Mouse (Mus musculus) right cerebral cortex, adult 18-20 months (tissue): ENCODE data around the gene Hgd.
A peak's percentile ranks its signal among the peaks of the same experiment; 100 is the strongest.

Source experiments
- DNase-seq: peaks from one replicate; pipeline ENCODE4 v3.0.0; 2022; ENCODE audit warnings: mixed read lengths

Gene Hgd

DNA sequence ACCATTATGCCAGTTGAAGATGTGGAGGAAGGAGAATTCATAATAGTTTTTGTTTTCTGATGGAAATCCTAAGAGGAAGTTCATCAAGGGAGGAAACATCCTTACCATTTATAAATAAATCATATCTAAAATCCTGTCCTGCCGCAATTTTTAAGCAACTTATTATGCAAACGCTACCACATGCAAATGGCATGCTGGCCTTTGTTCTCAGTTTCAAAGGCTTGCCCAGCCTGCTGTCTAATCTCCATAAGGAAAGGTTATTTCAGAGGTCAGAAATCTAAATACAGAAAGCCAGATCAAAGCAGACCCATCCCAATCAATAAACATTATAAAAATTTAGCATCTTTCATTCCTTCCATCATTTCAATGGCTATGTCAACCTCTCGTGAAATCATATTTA is 1.9 kb downstream of the Hgd start:
- no peak for DNase-seq

DNA sequence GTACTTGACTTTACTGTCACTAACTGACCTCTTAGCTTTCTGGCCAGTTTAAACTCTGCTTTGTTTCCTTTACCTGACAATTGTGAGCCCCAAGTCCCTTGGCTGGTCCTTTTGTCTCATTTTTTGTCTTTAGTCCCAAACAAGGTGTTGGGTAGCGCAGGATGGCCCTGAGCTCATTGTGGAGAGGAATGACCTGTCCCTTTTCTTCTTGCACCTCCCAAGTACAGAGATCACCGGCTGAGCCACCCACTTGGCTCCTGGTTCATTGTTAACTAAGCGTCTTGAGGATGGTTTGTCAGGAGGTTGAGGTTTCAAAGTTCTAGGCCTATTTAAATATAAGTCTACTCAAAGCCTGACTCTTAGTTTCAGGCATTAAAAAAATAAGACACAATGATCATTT is 3.4 kb downstream of the Hgd start:
- no peak for DNase-seq

DNA sequence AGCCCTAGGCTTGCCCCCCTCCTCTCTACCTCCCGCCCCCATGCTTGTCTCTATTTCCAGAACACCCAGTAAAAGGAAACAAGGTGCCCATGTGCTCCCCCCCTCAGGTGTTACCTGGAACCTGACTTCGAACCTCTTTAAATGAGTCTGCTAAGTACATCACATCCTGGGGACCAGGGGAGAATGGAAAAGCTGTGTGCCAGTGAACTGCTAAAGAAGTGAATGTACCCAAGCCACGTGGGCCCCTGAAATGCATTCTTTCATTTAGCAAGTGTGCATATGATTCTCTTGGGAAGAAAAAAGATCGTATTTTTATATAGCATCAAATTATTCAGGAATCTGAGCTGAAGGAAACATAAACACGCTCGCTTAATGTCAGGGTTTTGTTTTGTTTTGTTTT is 3.8 kb downstream of the Hgd start:
- DNase-seq: no peak

DNA sequence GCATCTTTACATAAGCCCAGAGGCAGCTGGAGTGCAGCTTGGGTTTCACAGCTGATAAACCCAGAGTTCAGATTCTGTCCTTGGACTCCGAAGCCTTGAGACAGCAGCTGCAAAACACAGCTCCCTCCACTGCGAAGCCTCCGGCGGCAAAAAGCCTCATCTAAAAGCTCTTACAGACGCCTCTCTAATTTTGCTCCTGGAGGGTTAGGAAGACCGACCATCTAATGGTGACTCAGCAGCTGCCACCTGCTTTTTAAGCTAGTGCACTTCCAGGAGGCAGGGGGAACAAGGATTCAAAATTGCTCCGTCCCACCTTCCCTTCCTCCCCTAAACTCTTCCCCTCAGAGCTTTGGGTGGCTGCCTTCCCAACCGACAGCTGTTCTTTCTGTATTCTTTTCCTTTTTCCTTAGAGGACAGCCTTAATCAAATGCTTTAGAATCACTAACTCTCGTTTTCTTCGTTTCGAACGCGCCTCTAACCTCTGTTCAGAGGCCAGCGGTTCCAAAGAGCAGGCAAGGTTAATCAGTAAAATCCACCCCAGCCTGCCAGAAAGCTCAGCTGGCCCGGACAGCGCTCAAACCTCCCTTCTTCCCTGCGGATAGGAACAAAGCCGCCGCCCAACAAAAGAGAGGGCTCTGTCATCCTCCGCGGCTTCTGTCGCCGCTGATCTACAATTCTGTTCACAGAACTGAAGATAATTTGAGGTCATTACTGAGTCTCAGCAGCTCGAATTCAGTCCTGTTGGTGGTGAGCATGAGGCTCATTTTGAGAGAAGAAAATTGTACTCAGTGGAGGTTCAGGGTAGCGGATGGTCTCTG is 4.5 kb downstream of the Hgd start:
- peak; percentile 64 for DNase-seq

DNA sequence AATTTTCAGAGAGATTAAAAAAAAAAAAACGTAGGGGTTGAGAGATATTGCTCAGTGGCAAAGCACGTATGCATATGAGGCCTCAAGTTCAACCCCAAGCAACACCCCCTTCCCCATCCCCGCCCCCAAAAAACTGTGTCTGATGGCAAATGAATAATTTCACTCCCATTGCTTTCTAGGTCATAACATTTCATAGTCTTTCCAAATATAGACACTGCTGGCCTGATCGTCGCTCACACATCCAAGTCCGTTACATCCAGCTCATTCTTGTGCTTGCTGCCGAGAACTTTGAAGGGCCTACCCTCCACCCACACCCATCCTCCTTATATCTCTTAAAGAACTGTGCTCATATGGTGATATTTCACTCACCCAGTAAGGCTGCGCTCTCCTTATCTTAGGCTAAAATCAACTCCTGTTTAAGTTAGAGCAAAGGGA is 5.2 kb downstream of the Hgd start:
- no peak for DNase-seq

DNA sequence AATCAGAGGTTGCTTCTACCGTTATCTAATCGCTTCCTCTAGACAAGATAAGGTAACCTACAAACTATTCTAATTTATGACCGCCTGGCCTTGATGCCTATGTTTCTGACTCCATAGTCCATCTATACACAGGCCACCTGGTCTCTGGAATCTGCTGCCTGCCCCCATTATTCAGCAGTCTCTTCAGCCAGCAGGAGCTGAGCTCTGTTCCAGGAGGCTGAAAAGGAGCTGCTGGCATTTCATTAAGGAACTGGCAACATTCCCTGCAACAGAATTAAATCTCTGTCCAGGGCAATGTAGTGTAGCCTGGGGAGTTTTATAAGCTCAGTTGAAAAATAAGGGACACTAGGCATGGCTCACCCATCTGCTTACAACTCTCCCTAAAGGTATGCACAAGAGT is 11.0 kb downstream of the Hgd start:
- no peak for DNase-seq

DNA sequence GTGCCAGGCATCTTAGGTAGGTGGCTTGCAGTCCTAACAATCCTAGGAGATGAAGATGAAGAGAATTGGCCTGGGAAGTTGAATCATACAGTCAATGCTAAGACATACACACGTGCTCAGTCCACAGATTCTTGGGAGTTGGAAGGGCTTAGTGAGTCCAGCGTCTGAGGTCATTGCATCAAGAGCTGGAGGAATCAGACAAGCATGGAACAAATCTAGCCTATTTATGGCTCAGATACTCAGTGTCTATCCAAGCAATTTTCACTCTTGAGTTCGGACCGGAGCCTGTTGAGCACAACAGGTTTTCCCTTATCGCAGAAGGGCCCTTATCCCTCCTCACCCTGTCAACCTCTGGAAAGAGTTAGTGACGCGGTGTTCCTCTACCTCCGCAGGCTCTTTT is 11.6 kb downstream of the Hgd start:
- no peak for DNase-seq

DNA sequence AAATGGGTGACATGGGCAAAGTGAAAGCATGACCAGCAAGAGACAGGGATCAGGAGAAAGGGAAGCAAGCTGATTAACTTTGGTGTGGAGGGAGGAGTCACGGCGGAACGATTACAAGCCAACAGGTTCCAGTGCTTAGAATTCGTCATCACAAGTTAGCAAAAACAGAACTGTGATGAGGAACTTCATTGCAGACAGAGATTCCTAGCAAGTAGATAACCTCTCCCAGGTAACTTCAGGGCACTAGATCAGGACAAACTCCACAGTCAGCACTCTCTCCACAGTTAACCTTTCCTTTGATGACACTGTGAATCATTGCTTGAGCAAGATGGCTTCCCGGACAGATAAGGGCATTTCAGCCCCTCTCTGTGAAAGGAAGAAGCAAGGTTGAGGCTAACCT is 17.5 kb downstream of the Hgd start:
- DNase-seq: no peak

DNA sequence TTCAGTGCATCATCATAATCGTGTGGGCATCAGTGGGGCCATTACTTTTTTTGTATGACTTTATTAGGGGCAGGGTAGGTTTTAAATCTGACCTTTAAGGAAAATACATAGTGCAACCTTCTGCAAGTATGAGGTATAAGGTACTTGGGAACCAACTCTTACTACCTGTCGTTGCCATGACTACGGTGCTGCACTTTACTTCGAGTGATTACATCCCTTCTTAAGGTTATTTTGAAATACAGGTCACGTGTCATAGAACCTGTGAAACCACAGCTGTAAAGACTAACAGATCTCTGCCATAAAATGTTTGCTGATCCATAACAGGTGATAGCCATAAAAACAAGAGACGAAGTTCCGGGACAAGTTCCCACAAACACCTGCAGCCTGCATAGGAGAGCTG is 18.5 kb downstream of the Hgd start:
- DNase-seq: no peak

DNA sequence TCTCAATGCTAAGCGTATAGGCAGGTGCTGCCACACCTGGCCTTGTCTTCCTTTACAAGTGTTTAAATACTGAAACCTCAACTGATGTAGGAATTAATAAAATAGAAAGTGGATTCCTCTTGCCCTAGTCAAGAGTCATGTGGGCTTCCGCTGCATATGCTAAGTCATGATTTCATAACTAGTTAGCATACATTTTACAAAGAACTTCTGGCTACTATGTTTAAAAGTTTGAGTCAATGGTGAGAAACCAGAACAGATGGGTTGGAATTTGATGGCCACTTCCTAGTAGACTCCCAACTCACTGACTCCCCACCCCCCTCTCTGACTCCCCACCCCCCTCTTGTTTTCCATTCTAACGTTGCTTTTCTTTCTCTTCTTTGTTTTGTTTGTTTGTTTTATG is 19.4 kb downstream of the Hgd start:
- DNase-seq: no peak

DNA sequence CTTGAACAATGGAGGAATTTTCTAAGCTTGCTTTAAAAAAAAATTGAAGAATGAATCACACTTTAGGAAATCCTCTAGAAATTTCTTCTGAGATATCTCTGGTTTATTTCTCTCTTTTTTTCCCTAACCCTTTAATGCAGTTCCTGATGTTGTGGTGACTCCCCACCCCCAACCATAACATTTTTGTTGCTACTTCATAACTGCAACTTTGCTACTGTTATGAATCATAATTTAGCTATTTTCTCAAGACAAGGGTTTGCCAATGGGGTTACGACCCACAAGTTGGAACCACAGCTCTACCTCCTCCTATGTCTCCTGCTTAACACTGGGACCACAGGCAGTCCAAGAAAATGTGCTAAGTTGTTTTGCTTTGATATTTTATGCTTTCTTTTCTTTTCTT is 23.5 kb downstream of the Hgd start:
- no peak for DNase-seq

DNA sequence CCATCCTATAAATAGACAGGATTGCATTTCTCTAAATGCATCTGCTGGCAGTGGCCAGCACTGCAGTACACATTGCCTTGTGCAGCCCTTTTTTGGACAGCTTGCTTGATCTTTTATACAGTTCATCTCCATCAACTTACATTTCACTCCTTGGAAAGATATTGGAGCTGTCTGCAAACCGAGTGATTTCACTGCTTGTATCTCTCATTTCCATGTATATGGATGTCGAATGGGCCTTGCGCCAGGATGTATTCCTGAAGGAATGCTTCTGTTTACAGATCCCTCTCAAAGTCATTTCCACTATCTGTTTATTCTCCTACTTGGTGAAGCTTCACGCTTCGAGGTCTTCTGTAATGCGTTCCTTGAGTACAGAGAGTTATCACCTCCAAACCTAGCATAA is 24.3 kb downstream of the Hgd start:
- DNase-seq: no peak

DNA sequence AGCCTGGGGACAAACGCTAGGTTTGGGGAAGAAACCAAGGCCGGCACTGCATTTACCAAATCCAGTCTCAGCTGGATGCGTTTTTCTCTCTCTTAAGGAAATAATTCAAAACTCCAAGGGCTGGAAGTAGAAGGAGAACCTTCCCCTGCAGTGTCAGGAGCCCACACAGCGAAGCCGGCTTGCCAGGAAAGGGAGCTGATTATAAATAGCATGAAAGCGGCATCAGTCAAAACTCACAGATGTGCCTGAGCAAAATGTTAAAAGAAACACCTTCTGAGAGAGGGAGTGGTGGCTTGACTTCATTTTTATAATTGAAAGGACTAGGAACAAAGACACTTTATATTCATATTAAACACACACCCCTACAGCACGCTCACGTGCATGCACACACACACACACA is 30.4 kb downstream of the Hgd start:
- DNase-seq: peak; percentile 80

DNA sequence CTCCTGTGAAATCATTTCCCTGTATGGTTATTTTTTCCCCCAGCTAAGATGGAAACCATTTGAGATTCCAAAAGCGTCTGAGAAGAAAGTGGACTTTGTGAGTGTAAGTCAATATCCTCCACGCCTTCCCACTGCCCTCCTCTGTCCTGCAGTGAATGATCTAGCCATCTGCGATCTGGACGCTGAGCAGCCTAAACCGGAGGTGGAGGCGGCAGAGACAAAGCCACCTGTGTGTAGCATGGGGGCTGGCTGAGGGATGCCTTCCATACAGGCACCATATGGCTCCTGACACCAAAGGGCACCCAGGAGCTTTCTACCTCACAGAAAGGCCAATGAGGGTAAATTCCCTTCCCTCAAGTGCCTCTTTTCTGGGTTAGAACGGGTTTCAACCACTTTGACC is 31.1 kb downstream of the Hgd start:
- DNase-seq: no peak

DNA sequence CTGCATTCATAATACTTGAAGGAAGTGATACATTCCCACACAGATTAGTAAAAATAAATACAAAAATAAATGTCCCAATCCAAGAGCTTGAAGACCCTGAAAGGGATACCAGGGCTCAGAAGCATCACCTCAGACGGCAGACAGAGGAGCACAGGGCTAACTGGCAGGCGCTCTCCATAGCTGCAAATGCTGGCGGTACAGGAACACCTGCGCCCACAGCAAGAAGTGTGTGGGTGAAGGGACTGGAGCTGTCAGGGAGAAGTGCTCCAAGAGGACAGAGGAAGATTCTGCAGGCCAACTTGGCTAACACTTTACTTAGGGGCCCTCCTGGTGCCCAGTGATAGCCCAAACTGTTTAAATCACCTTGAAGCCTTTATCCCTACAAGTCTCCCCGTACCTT is 32.1 kb downstream of the Hgd start:
- DNase-seq: peak; percentile 65

DNA sequence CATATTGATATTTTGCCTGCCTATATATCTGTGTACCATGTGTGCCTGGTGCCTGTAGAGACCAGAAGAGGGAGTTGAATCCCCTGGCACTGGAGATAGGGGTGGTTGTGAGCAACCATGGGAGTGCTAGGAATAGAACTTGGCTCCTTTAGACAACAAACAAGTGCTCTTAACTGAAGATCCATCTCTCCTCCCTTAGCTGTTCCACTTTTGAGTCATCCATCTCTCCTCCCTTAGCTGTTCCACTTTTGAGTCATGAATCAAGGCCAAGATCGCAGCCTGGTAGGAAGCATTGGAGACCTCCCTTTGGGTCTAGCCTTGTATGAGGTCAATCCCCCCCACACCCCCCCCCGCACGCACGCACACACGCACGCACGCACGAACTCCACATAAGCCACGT is 34.6 kb downstream of the Hgd start:
- no peak for DNase-seq

DNA sequence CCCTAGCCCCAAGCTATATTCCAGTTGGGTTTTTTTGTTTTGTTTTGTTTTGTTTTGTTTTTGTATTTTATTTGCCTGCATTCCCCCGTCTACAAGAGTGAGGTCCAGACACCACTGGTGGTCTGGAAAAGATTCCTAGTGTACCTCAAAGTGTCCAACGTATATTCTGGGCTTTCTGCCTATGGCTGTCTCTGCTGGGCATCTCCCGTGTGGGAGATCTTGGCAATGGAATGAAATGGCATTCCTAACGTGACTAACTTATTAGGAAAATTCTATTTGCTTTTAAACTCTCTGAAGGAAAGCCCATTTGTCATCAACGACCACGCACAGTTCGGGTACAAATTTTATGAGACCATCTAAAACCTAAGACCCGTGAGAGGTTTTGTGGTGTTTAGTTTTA is 35.5 kb downstream of the Hgd start:
- no peak for DNase-seq

DNA sequence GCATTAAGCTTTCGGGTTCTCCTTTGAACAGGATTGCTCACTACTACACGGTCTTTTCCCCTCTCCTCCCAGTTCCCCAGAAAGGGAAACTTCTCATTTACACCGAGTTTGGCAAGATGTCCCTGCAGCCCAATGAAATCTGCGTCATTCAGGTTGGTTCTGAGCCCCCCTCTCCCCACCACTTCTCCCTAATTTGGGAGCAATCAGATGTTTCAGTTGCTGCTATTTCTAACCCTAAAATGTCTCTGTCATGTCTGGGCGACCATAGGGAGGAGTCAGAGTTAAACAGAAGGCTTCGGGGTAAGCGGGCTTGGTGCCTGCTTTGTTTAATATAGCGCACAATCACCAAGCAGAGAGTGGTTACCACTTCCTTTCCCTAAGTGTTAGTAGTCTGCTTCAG is 36.2 kb downstream of the Hgd start:
- no peak for DNase-seq

DNA sequence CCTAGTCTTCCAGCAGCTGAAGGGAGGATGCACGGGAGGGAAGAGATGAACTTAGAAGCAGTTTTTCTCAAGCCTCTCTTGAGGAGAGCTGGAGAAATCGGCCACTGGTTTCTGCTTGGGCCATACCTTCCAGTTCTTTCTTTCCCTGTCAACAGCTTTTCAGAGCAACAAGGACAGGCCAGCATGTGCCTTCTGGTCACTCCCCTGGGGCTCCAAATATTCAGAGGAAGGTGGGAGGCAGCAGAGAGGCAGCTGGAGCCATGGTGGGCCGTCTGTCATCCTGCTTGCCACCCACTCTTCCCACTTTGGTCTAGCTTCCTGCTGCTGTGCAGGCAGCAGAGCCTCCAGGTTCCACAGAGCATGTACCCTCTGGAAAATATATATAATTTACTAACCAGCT is 37.7 kb downstream of the Hgd start:
- peak; percentile 84 for DNase-seq

DNA sequence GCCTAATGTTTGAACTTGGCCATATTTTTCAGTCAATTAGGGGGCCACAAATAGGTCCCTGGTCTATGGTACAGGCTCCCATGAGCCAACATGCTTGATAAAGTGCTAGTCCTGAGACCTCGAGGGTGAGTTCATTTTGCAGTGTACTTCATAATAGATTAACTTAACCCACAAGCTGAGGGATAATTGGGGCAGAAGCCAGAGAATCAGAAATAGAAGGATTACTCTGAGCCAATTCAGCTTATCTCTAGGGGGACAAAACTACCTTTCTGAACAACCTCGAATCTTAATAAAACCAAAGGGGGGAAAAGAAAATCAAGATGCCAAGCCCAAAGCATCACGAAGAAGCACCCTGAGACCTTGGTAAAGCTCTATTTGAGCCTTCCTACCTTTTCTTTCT is 42.5 kb downstream of the Hgd start:
- no peak for DNase-seq

DNA sequence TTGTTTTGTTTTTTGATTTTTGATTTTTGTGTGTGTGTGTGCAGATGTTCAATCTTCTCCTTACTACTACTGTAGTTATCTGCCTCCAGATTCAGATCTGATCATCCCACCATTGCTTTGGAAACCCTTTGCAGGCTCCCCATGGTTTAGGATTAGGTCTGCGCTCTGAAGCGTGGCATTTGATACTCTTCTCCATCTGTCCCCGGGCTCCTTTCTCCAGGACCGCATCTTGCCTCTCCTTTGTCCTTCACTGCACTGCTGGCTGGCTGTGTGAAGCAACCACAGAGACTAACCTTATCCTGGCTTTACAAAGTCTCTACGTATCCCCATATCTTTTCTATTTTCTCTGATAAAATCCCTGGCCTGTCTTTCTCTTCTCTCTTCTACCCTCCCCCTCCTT is 43.0 kb downstream of the Hgd start:
- no peak for DNase-seq

DNA sequence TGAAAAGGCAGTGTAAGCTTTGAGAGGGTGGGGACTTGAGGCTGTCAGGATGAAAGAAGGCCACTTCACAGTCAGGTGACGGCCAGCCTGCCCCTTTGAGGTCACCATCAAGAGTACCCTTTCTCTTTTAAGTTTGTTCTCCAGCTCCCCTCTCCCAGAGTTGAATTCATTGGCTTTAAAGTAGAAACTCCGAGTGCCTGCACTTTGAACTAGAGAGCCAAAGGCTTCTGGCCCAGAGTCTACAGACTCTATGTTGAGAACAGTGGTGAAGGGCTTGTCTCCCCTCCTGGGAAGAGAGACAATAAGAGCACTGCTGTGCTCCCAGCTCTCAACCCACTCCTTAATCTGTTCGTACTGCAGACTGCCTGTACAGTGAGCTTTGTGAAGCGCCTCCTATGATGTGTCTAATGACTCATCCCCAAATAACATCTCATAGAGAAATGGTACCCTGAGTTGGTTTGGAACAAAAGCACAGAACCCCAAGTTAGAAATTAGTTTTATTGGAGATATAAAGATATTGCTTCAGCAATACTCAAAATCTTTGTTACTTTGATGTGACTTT is 46.5 kb downstream of the Hgd start:
- no peak for DNase-seq

DNA sequence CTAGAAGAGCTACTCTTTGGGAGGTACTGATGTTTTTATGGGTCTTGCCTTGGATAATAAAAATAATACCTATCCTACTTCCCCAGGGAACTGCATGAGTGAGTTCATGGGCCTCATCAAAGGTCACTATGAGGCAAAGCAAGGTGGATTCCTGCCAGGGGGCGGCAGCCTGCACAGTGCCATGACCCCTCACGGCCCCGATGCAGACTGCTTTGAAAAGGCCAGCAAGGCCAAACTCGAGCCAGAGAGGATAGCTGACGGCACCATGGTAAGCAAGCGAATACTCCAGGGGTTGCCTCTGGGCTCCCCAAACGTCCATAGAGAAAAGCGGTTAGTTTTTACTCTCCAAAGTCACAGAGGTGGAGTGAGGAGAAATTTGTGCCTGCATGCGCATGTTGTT is 48.4 kb downstream of the Hgd start:
- DNase-seq: no peak

DNA sequence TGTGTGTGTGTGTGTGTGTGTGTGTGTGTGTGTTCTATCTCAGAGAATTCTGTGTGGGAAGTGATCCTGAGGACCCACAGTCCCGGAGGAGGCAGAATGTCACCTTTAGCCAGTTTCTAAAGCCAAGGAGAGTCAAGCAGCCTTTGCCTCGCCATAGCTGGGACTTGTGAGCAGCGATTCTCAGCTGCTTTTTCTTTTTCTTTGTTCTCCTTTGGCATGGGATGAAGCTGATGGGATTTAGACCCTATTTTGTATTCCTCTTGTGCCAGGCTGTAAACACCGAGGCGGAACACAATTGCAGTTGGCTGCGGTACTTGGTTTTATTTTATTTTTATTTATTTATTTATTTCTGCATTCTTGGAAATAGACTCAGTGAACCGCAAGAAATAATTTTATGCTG is 49.1 kb downstream of the Hgd start:
- no peak for DNase-seq

DNA sequence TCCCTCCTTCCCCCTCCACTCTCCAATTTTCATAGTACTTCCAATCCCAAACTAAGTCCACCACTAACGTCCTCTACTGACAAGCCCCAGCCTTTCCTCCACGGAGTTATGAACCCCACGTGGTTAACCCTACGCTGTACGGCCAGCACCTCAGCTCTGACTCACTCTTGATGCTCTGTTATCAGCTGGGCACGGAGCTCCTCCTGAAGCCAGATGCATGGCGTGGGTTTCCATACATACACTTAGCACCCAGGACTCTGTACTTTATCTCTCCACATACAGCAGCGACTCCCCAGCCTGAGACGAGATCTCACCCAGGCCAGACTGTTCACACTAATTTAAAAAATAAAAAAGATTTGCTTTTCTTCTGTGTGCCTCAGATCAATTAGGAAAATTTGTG is 54.6 kb downstream of the Hgd start:
- no peak for DNase-seq
